In genomic region chrX:7121618-7122280, GRCm38 (mm10) we compare ENCODE assay signal across 18 mouse cellular contexts. TPM values are rescaled to one million over a fixed set of nuclear protein-coding genes. Genes with fewer than 3 reads are reported as not detected.
"Had no signal": no experiment of that assay in that cellular context is flagged by ENCODE, and none has a peak within 500 bp of the region (broad histone marks: within the 10 kb centered on the region; RNA-seq: fewer than 3 reads in every experiment).

No protein-coding gene starts in this region.

- H3K36me3 ChIP-seq: liver, embryonic 13.5 days; lung, embryonic 15.5 days; midbrain, embryonic 13.5 days had no signal

- H3K4me1 ChIP-seq: liver, embryonic 13.5 days; lung, embryonic 15.5 days; midbrain, embryonic 13.5 days had no signal

- H3K27me3 ChIP-seq: liver, embryonic 13.5 days; lung, embryonic 15.5 days; midbrain, embryonic 13.5 days had no signal

- ATAC-seq: liver, postnatal 0 days; midbrain, embryonic 13.5 days had no signal

- H3K9me3 ChIP-seq: liver, embryonic 13.5 days; lung, embryonic 15.5 days; midbrain, embryonic 13.5 days had no signal

- H3K27ac ChIP-seq: liver, embryonic 13.5 days; lung, embryonic 15.5 days; macrophage; midbrain, embryonic 13.5 days; stomach, postnatal 0 days had no signal

- H3K9ac ChIP-seq: liver, embryonic 13.5 days; liver, postnatal 0 days; lung, embryonic 15.5 days; midbrain, embryonic 13.5 days had no signal

- H3K4me2 ChIP-seq: liver, embryonic 13.5 days; lung, embryonic 15.5 days; midbrain, embryonic 13.5 days had no signal

- H3K4me3 ChIP-seq: liver, embryonic 13.5 days; lung, embryonic 15.5 days; midbrain, embryonic 13.5 days had no signal

- DNase-seq: kidney, adult 8-10 months; kidney, postnatal 25 days; layer of hippocampus, adult 9-11 months; layer of hippocampus, postnatal 36 days; liver; liver, embryonic 13.5 days; liver, postnatal 0 days; lung, postnatal 14 days; right cerebral cortex, postnatal 14 days; thymus, postnatal 4 days had no signal

RNA-seq across cellular contexts. Expression of gene Akap4, which starts 54.4 kb away (rescaled TPM):
- total RNA-seq: layer of hippocampus, postnatal 36 days; left cerebral cortex, postnatal 36 days; midbrain, postnatal 0 days had no signal
- polyA plus RNA-seq: kidney, embryonic 16.5 days; liver, embryonic 13.5 days; liver, postnatal 0 days; lung, embryonic 15.5 days; macrophage; midbrain, embryonic 13.5 days; midbrain, postnatal 0 days; neural tube, embryonic 14.5 days had no signal
